10 mouse cellular contexts compared by ENCODE assay signal in the genomic region with DNA sequence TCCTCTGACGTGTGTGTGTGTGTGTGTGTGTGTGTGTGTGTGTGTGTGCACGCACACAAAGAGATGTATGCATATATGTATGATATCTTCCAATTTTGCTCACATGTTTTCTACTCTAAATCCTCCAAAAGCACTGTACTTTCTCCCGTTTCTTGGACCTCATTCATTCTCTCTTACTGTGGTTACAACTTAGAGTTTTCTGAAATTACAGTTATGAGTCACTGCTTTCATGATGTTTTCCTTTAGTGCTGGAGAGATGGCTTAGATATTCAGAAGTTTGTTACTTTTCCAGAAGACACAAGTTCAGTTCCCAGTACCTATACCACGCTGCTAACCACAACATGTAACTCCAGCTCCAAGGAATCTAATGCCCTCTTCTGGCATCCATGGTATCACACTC.
"Had no signal": no experiment of that assay in that cellular context is flagged by ENCODE, and none has a peak within 500 bp of the region (broad histone marks: within the 10 kb centered on the region; RNA-seq: fewer than 3 reads in every experiment).

No protein-coding gene starts in this region.

- DNase-seq: liver, postnatal 0 days; lung, adult 2 months; lung, postnatal 14 days; lung, postnatal 36 days; right cerebral cortex, postnatal 25 days; right cerebral cortex, postnatal 4 days; spleen, adult 18-20 months; thymus, adult 18-20 months; thymus, postnatal 14 days; thymus, postnatal 36 days had no signal
